Mouse (Mus musculus): ENCODE measurements at regions not wholly inside any gene's neighbourhood (a gene's known extent, or its start where the extent isn't known, plus 50 kb on each side); places are given as distances from the start of the nearest gene placed in this dataset.

GRCm38 (mm10) chr14:24631994-24632393 is 145.1 kb downstream of the Rps24 start:
- no peak for DNase-seq (ENCODE audit: low read depth)

- DNase-seq (ENCODE audit: low read depth): no peak
These were observed 154.9 kb downstream of the Rps24 start for GRCm38 (mm10) chr14:24641853-24642252.

GRCm38 (mm10) chr14:24644117-24644808 is 157.3 kb downstream of the Rps24 start:
- no peak for DNase-seq (ENCODE audit: low read depth)

GRCm38 (mm10) chr14:24646239-24646848 is 159.4 kb downstream of the Rps24 start:
- no peak for DNase-seq (ENCODE audit: low read depth)

GRCm38 (mm10) chr14:24647722-24648121 is 160.8 kb downstream of the Rps24 start:
- no peak for DNase-seq (ENCODE audit: low read depth)

DNA sequence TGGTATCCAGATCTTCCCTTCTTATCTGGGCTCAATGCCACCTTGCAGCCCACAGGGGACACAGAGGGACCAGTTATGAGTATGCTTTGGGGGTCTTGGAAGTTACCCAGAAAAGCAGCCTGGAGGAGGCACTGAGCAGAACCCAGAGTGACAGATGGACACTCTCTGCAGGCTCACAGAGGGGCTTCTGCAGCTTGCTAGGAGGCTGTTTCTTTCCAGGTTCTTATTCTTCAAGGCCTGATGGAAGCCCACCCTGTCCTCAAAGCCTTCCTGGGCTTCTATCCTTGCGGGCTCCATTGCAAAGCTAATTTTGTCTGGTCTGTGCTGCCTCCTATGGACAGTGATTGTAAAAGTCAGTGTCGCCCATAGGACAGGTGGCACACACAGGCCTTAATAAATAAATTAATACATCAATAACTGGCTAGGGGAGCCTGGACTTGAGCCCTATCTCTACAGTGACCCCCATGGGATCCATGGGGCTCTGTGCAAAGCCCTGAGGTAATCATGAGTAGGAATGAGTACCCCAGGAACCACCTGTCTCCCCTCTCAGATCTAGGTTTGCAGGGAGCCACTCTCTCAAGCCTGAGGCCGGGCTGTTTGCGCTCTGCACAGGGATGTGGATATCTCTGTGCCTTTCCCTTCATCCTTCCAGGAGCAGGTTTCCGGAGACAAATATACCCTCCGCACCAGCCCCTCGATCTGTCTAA is 163.4 kb downstream of the Rps24 start:
- DNase-seq (ENCODE audit: low read depth): no peak

DNA sequence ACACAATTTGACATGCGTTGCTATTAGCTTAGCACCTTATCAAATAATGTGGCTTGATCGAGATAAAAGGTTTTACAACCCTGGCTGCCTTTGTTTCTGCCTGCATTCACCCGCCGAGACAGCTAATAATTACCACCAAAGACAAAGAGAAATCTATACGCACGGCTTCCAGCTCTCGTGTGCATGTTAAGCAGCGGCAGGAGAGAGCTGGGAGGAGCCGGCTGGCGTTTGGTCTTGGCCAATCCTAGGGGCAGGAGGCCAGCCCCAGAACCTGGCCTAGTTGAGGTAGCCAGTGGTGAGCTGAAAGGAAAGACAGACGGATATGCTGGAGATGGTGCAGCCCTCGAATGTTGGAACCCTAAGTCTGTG is 164.0 kb downstream of the Rps24 start:
- no peak for DNase-seq (ENCODE audit: low read depth)

- DNase-seq (ENCODE audit: low read depth): no peak
These were observed 165.7 kb downstream of the Rps24 start for GRCm38 (mm10) chr14:24652591-24652990.

DNA sequence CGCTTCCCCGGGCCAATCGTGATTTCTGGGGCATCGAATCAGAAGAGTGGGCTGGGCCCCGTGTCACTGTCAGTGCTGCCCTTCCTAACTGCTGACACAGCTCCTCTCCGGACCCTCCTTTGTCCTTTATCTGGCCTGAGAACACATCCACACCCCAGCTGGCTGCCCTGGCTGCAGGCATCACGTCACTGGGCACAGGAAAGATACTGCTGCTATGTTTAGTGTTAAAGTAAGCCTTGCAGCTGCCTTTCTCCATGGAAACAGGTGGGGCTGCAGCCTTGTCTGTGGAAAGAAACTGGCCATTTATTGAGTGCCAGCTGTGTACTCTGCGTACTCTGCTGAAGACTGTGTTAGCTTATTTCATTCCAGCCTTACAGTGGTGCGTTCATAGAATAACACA is 168.7 kb downstream of the Rps24 start:
- no peak for DNase-seq (ENCODE audit: low read depth)

DNA sequence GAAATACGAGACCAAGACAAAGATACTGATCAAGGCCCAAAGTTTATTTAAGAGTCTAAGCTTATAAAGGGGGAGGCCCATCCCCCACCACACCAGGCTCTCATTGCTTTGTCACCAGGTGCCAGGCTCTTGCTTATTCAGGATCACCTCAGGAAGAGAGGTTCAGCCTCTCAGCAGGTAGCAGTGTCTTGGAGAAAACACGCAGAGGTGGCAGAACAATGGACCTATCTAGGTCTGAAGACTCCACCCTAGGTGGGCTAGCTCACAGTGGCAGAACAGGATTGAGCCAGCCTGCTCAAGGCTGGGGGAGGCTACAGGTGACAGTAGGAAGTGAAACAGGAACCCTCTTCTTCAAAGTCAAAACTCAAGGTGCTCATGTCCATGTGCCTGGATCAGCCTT is 174.9 kb downstream of the Rps24 start:
- DNase-seq (ENCODE audit: low read depth): no peak

GRCm38 (mm10) chr14:24665210-24665609 is 178.3 kb downstream of the Rps24 start:
- DNase-seq (ENCODE audit: low read depth): no peak

Data from gonadal fat pad, adult 2 months (tissue).